Comparison of ENCODE assay signal across 9 mouse cellular contexts in the genomic region with DNA sequence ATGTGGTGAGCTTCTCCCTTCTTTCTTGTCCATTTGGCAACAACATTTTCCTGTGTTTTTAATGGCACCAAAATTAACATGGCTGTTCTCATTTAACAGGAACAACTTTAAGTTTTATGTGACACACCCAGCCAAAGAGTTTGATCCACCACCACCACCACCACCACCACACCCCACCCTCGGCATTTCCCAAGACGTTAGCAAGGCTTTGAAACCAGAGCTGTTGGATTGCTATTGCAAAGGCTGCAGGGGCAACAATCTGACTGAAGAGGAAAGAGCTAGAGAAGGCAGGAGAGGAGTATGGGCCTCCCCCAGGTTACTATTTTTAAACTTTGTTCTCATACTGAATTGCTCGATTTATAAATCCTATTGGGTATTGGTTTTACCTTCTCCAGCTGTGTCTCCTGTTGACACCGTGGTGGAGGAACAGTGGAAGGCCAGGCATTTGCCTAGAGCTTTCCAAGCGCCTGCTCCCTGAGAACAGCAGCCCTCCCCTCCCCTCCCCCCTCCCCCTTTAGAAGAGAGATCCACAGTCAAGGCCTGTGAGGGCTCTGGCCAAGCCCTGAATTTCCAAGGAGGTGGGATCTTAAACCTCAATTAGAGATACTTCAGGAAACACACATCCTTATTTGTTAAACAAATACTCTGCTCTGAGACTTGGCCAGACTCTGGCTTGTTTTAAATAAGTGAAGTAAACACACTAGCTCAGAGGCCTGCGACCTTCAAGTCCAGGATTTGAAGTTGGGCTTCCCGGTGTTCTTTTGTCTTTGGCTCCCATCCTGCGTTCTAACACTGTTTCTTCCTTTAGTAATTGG.
DNase-seq lines count a peak whose midpoint lies in the region.
"Had no signal": no experiment of that assay in that cellular context is flagged by ENCODE, and none has a peak within 500 bp of the region (broad histone marks: within the 10 kb centered on the region; RNA-seq: fewer than 3 reads in every experiment).

No protein-coding gene starts in this region.

- peak; percentile 92 for DNase-seq in heart, adult 11 months
- no peak for DNase-seq in heart, postnatal 36 days
- DNase-seq in ovary, postnatal 36 days (ENCODE audit: low spot score) = peak; percentile 18
- DNase-seq in ovary, postnatal 14 days (ENCODE audit: low spot score) = no peak
- DNase-seq in lung, postnatal 10 days = peak; percentile 68
- DNase-seq in yolk sac, embryonic 10.5 days (ENCODE audit: low spot score) = peak; percentile 41
- no peak for DNase-seq in left cerebral cortex, postnatal 4 days
- no peak for DNase-seq in cerebellum, postnatal 25 days
- DNase-seq: kidney, postnatal 10 days had no signal

- intact Hi-C loops in heart, postnatal 36 days (cut with DNase I) = loop anchor here (5.0 kb wide), 1 partner anchor 47 kb away; no protein-coding TSS in a partner anchor
- intact Hi-C loops in left cerebral cortex, postnatal 4 days (cut with DNase I) = no loop called here

Comparison
In these comparisons a context has a peak if more than half of its experiments do, and no peak if none do; other contexts are left out.
1. DNase-seq: peak in heart, adult 11 months (single experiment), ovary, postnatal 36 days (single experiment), lung, postnatal 10 days (single experiment) and yolk sac, embryonic 10.5 days (single experiment); none in heart, postnatal 36 days (0 of 2), ovary, postnatal 14 days (single experiment), left cerebral cortex, postnatal 4 days (single experiment) and cerebellum, postnatal 25 days (0 of 2).